Mouse (Mus musculus) forebrain, embryonic 15.5 days (tissue): Measurements from ENCODE around the gene Ing3. TPM values are rescaled to one million over a fixed set of nuclear protein-coding genes. Genes with fewer than 3 reads are reported as not detected.

ENCODE experiments used
- ATAC-seq: fragments of 200-750 bp; cut with Nextera tagmentation; replicated peaks from 2 replicates; pipeline ENCODE4 v1.8.0; 2017; ENCODE audit warnings: mild to moderate bottlenecking, moderate TSS enrichment, moderate library complexity
- H3K27ac ChIP-seq: fragments of 300-500 bp; sonication (generic); replicated peaks from 2 replicates; pipeline ENCODE4 v1.5.1; 2015; ENCODE audit warnings: mild to moderate bottlenecking, inconsistent platforms
- H3K27me3 ChIP-seq: fragments of 300-500 bp; sonication (generic); 2 replicates; pipeline ENCODE4 v1.6.1; 2015; ENCODE audit warnings: inconsistent platforms
- H3K36me3 ChIP-seq: fragments of 300-500 bp; sonication (generic); 2 replicates; pipeline ENCODE4 v1.6.1; 2015; ENCODE audit warnings: mild to moderate bottlenecking, inconsistent platforms
- H3K4me1 ChIP-seq: fragments of 300-500 bp; sonication (generic); 2 replicates; pipeline ENCODE4 v1.6.1; 2015; ENCODE audit warnings: inconsistent platforms
- H3K4me2 ChIP-seq: fragments of 300-500 bp; sonication (generic); replicated peaks from 2 replicates; pipeline ENCODE4 v1.6.1; 2015; ENCODE audit warnings: mild to moderate bottlenecking, inconsistent platforms
- H3K4me3 ChIP-seq: fragments of 300-500 bp; sonication (generic); 2 replicates; pipeline ENCODE4 v1.5.1; 2015; ENCODE audit warnings: mild to moderate bottlenecking, inconsistent platforms
- H3K9ac ChIP-seq: fragments of 300-500 bp; sonication (generic); replicated peaks from 2 replicates; pipeline ENCODE4 v1.6.1; 2015; ENCODE audit warnings: mild to moderate bottlenecking, inconsistent platforms
- H3K9me3 ChIP-seq: fragments of 300-500 bp; sonication (generic); 2 replicates; pipeline ENCODE4 v1.6.1; 2016; ENCODE audit warnings: inconsistent platforms
- WGBS: fragments of 180-500 bp; shearing (Covaris S2); methylation state at CpG from one replicate; pipeline ENCODE4 v1.1.7; 2015; ENCODE audit warnings: mixed read lengths; 5-methylcytosine and 5-hydroxymethylcytosine counted together
- polyA plus RNA-seq: library from polyadenylated mRNA; unstranded; fragments of >200 nt; fragmentation: Nextera tagmentation; extraction: Ambion mirVana; gene quantifications from 2 replicates; pipeline ENCODE4 v1.2.1, GENCODE M21; 2015

Ing3 gene
- polyA plus RNA-seq, 1 experiment from 2014 or later = 71.5 TPM

DNA sequence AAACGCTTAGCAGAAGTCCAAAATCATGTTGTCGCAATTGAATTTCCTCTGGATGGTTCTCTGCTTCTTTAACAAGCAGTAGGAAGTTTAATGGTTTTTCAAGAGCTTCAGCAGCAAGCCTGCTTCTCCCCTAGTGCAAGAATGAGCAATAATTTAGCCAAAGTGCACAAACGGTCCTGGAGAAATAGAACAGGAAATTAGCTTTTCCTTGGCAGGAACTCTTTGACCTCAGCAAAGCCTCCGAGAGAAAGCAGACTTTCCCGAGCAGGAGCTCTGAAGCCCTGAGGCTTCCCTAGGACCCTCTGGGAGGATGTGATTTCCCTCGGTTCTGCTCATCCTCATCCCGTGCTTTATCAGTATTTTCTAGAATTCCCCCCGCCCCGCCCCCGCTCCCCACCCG is 49.7 kb downstream of the Ing3 start:
- ATAC-seq = no peak
- Histone ChIP-seq H3K9me3 (no peaks in the 10 kb centered on the region), H3K36me3 (no peaks in the 10 kb centered on the region), H3K4me2 (no peak overlapping the region), H3K27ac (no peak overlapping the region), H3K9ac (no peak overlapping the region), H3K27me3 (no peaks in the 10 kb centered on the region), H3K4me1 (no peaks in the 10 kb centered on the region), H3K4me3 (no peak overlapping the region)
- WGBS = 57% methylated on average over 11 of the region's 11 CpGs

DNA sequence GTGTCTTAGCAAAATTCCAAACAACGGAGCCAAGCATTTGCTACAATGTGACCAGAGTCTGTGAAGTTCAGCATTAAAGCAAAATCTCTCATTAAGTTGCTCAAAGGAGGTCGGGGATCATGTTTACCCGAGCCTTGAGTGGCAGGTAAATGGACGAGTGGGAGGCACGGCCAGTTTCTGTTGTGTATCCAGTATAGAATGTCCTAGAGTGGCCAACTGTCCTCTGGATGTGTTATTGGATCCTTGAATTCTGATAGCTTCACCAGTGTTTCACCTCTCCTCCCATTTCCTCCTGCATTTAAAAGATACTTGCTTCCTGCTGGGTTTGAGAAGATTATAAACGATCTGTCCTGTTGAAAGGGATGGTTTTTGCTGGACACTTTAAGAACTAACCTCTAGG is 50.7 kb downstream of the Ing3 start:
- H3K4me3 ChIP-seq = no peak overlapping the region
- ATAC-seq = no peak
- H3K27me3 ChIP-seq = no peaks in the 10 kb centered on the region
- no peak overlapping the region for H3K4me2 ChIP-seq
- 44% methylated on average over 6 of the region's 6 CpGs for WGBS
- no peaks in the 10 kb centered on the region for H3K36me3 ChIP-seq
- H3K9me3 ChIP-seq = no peaks in the 10 kb centered on the region
- H3K4me1 ChIP-seq = no peaks in the 10 kb centered on the region
- no peak overlapping the region for H3K9ac ChIP-seq
- H3K27ac ChIP-seq = no peak overlapping the region

DNA sequence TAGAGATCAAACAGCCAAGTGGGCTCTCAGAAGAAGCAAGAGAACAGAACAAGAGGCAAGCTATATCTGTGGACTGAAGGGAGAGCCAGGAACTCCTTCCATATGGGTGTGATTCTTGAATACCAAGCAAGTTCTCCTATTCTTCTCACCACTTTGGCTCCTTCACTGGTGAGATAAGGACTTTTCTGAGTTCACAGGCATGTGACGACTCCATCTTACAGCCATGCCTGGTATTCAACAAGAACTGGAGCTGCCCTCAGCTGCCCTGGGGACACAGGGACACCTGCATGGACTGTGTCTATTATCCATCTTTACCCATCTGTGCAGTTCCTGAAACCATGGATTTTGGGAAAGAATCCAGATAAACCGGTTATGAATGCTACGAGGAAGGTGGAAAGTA is 51.5 kb downstream of the Ing3 start:
- 90% methylated on average over 3 of the region's 3 CpGs for WGBS

DNA sequence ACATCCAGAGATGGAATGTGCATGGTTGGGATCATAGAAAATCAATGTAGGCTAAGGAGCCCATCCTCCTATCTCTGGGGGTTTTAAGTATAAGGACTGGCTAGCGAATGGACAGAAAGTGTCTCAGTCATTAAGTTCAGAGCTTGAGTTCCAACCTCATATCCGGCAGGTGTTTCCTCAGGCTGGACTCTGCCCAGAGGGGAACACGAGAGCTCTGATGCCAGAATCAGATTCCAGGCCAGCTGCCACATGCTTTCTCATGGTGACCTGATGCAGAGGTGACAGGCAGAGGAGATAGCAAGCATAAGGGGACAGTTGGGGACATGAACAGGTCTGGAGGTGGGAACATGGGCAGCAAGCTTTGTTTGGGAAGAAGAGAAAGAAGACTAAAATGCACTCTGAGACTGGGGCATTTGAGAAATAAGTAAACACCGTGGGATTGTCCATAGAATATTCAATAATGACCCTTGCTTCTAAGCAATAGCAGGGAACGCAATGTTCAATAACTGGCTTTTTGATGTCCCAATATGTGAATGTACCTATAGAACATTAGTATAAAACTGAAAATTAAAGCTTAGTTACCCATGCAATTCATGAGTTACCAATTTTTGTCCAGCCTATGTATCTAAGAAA is 52.0 kb downstream of the Ing3 start:
- no peak for ATAC-seq
- Histone ChIP-seq H3K9ac (no peak overlapping the region), H3K27ac (no peak overlapping the region), H3K4me3 (no peak overlapping the region), H3K9me3 (no peaks in the 10 kb centered on the region), H3K27me3 (no peaks in the 10 kb centered on the region), H3K36me3 (no peaks in the 10 kb centered on the region), H3K4me1 (no peaks in the 10 kb centered on the region), H3K4me2 (no peak overlapping the region)
- WGBS = 86% methylated on average over 5 of the region's 5 CpGs

More for the DNA sequence above, 51.5 kb downstream of the Ing3 start:
- Histone ChIP-seq H3K27me3 (no peaks in the 10 kb centered on the region), H3K9ac (no peak overlapping the region), H3K9me3 (no peaks in the 10 kb centered on the region), H3K4me3 (no peak overlapping the region), H3K4me2 (no peak overlapping the region), H3K4me1 (no peaks in the 10 kb centered on the region), H3K27ac (no peak overlapping the region), H3K36me3 (no peaks in the 10 kb centered on the region)
- no peak for ATAC-seq

DNA sequence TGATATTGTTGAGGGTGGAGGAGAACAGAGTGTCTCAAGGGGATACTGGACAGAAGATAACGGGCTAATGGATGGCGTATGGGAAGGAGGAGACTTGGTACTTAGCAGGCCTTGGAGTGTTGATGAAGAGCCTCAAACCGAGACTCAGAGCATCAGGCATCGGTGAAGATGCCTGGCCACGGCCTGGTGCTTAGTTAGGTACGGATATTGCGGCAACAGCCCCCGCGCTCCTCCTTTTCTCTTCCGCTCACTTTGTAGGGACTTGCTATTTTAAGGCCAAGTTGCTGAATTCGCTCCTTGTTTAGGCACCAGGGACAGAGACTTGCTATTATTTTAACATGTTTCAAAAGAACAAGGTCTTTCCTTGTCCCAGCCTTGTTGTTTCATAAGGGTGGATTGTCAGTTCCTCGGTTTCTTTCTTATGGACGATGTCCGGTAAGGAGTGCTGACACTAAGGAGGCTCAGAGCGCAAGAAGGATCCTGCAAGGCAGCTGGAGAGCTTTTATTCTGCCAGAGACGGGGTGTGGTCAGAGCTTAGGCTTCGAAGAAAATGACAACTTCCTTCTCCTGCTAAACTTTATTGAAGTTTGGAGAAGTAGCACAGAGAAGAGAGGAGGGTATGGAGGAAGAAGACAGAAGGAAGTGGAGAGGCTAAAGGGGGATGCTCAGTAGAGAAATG is 53.3 kb downstream of the Ing3 start:
- Histone ChIP-seq H3K9ac (no peak overlapping the region), H3K36me3 (no peaks in the 10 kb centered on the region), H3K9me3 (no peaks in the 10 kb centered on the region), H3K27ac (no peak overlapping the region), H3K4me3 (no peak overlapping the region), H3K4me2 (no peak overlapping the region), H3K27me3 (no peaks in the 10 kb centered on the region), H3K4me1 (no peaks in the 10 kb centered on the region)
- ATAC-seq = no peak
- 41% methylated on average over 17 of the region's 17 CpGs for WGBS

DNA sequence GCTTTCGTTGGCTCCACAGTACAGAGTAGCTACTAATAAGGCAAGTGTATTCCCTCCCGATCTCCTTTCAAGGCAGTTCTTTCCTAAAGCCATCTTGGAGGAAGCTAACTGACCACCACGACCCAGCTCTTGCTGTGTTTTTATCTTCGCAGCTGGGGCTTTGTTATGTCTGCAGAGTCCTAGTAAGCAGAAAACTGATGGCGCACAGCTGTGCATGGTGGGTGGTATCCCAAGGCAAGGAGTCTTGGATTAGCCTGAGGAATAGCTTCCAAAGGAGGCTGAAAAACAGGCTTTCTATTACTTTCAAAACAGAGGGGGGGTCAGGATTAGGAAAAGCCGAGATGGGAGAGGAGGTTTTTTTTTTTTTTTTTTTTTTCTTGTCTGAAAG is 53.8 kb downstream of the Ing3 start:
- WGBS = 6% methylated on average over 6 of the region's 6 CpGs
- H3K4me3 ChIP-seq = no peak overlapping the region
- no peaks in the 10 kb centered on the region for H3K27me3 ChIP-seq
- no peaks in the 10 kb centered on the region for H3K36me3 ChIP-seq
- no peak overlapping the region for H3K4me2 ChIP-seq
- no peak overlapping the region for H3K9ac ChIP-seq
- ATAC-seq = no peak
- H3K27ac ChIP-seq = no peak overlapping the region
- no peaks in the 10 kb centered on the region for H3K9me3 ChIP-seq
- H3K4me1 ChIP-seq = no peaks in the 10 kb centered on the region

DNA sequence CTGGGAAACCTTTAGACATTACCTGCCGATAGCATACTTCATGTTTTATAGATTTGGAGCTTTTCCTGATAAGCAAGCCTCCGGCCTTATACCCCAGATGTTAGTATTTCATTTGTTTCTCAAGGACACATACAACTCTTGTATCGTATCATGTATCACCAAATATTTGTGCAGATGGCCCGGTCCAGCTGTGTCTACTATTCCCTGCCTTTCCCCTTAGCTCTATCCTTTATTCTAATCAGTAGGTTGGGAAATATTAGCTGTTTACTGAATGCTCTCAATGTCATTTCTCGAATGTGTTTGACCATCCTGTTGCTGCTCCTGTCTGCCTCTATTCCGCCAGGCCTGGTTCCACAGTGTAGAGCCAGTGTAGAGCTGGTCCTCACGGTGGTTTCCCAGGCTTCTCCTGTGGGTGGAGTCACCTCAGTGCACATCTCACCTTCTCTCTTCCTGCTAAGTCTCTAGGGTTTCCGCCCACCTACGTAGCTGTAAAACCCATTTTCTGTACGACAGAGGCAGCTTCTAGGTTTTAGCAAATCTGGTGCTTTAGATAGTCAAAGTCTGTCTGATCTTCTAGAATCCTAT is 54.7 kb downstream of the Ing3 start:
- no peaks in the 10 kb centered on the region for H3K4me1 ChIP-seq
- H3K4me3 ChIP-seq = no peak overlapping the region
- H3K4me2 ChIP-seq = no peak overlapping the region
- no peak overlapping the region for H3K9ac ChIP-seq
- WGBS = 84% methylated on average over 10 of the region's 10 CpGs
- H3K27ac ChIP-seq = no peak overlapping the region
- H3K9me3 ChIP-seq = no peaks in the 10 kb centered on the region
- no peak for ATAC-seq
- no peaks in the 10 kb centered on the region for H3K36me3 ChIP-seq
- H3K27me3 ChIP-seq = no peaks in the 10 kb centered on the region

DNA sequence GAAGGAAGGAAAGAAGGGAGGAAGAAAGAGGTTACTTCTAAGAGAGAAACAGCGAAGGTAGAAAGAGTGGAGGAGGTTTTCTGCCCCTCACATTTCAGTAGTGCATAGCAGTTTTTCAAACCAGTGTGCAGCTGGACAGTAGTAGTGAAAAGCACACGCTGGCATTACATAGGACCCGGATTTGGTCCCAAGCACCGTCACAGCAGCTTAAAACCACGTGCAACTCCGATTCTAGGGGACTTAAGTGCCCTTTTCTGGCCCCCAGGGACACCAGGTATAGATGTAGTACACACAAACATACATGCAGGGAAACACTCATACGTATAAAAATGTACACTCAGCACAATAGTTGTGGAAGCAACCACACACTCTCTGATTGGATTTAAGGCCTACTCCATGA is 59.0 kb downstream of the Ing3 start:
- no peak for ATAC-seq
- no peak overlapping the region for H3K27ac ChIP-seq
- WGBS = 93% methylated on average over 7 of the region's 7 CpGs
- H3K4me2 ChIP-seq = no peak overlapping the region
- H3K9ac ChIP-seq = no peak overlapping the region
- H3K27me3 ChIP-seq = no peaks in the 10 kb centered on the region
- no peaks in the 10 kb centered on the region for H3K9me3 ChIP-seq
- H3K4me1 ChIP-seq = no peaks in the 10 kb centered on the region
- H3K36me3 ChIP-seq = no peaks in the 10 kb centered on the region
- no peak overlapping the region for H3K4me3 ChIP-seq

DNA sequence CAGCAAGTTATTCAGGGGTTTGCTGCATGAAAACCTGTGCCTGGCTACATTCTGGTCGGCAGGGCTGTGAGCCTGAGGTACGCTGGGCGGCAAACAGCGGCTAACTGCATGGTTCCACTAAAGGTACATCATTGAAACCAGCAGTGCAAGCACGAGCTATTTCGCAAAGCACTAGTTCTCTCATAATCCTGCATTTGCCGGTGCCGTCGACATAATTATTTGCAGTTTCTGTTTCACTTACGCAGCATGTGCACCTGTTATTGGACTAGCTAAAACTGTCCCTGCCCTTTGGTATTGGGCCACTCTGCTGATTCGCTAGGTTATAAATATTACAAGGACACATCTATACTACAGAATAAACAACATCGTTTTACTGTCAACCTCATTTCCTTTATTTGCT is 60.9 kb downstream of the Ing3 start:
- Histone ChIP-seq H3K4me1 (no peaks in the 10 kb centered on the region), H3K4me3 (no peak overlapping the region), H3K9me3 (no peaks in the 10 kb centered on the region), H3K27me3 (no peaks in the 10 kb centered on the region), H3K9ac (no peak overlapping the region), H3K4me2 (no peak overlapping the region), H3K27ac (no peak overlapping the region), H3K36me3 (no peaks in the 10 kb centered on the region)
- WGBS = 91% methylated on average over 12 of the region's 12 CpGs
- ATAC-seq = no peak

DNA sequence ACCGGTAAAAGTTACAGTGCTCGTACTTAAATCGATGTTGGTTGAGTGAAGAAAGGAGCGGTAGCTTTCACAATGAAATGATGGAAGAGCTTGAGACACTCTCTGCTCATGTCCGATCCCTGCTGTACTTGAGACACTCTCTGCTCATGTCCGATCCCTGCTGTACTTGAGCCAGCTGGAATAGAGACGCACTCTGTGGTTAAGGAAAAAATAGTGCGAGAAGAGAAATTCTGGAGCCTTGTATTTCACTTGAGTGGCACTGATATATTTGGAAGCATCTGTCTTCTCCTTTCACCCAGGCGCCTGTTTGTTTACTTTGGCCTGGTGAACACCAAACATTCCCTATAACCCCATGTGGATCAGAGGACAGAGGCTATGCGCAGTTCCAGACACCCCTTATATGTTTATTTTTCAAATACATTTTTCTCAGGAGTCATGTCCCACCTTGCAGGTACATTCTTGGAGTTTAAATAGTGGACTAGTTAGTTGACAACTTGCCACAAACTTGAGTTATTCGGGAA is 61.5 kb downstream of the Ing3 start:
- WGBS = 94% methylated on average over 11 of the region's 11 CpGs
- Histone ChIP-seq H3K4me3 (no peak overlapping the region), H3K9ac (no peak overlapping the region), H3K27me3 (no peaks in the 10 kb centered on the region), H3K9me3 (no peaks in the 10 kb centered on the region), H3K27ac (no peak overlapping the region), H3K36me3 (no peaks in the 10 kb centered on the region), H3K4me1 (no peaks in the 10 kb centered on the region), H3K4me2 (no peak overlapping the region)
- no peak for ATAC-seq

DNA sequence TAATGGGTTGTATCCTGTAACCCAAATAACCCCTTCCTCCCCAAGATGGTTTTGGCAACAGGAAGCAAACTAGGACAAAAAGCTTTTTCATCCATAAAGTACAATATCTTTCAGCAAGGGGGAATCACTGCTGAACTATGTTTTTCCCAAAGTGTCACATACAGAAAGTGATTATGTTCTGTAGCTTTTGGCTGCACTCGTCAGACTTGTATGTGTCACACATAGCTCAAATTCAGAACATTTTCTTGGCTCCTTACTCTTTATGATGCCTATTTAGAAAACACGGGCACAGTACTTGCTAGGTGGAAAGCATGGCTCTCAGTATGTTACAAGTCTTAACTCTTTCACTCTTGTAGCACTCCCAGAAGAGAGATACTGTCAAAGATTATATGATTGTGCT is 62.2 kb downstream of the Ing3 start:
- Histone ChIP-seq H3K9ac (no peak overlapping the region), H3K27ac (no peak overlapping the region), H3K9me3 (no peaks in the 10 kb centered on the region), H3K4me1 (no peaks in the 10 kb centered on the region), H3K36me3 (no peaks in the 10 kb centered on the region), H3K4me2 (no peak overlapping the region), H3K4me3 (no peak overlapping the region), H3K27me3 (no peaks in the 10 kb centered on the region)
- no peak for ATAC-seq
- 75% methylated on average over 2 of the region's 2 CpGs for WGBS

DNA sequence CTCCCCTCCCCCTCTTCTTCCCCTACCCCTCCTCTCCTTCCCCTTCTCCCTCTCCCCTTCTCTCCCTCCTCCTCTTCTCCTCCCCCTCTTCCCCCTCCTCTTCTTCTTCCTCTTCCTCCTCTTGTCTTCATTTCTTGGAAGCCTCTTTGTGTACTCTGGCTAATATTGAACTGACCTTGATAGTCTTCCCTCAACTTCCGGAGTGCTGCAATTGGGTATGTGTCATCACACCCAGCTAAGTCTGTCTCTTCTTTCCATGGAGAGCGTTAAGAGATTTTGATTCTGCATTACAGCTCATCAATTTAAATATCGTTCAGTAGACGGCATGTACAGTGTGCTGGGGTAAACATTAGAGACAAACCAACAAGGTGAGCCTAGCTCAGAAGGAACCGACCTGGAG is 62.7 kb downstream of the Ing3 start:
- no peak overlapping the region for H3K4me3 ChIP-seq
- no peak for ATAC-seq
- 88% methylated on average over 5 of the region's 5 CpGs for WGBS

More for the DNA sequence above, 62.7 kb downstream of the Ing3 start:
- Histone ChIP-seq H3K27ac (no peak overlapping the region), H3K9me3 (no peaks in the 10 kb centered on the region), H3K4me2 (no peak overlapping the region), H3K4me1 (no peaks in the 10 kb centered on the region), H3K27me3 (no peaks in the 10 kb centered on the region), H3K36me3 (no peaks in the 10 kb centered on the region), H3K9ac (no peak overlapping the region)
